Mouse (Mus musculus) lung, embryonic 16.5 days (tissue): ENCODE measurements around the gene P2rx7. TPM values are rescaled to one million over a fixed set of nuclear protein-coding genes. Genes with fewer than 3 reads are reported as not detected.

Source experiments
- ATAC-seq: fragments of 200-750 bp; cut with Nextera tagmentation; 2 replicates; pipeline ENCODE4 v1.8.0; 2017; ENCODE audit warnings: low read depth, mild to moderate bottlenecking, moderate library complexity
- H3K27ac ChIP-seq: fragments of 300-500 bp; sonication (generic); 2 replicates; pipeline ENCODE4 v1.5.1; 2014; ENCODE audit warnings: mild to moderate bottlenecking, control low read depth, low read length
- H3K27me3 ChIP-seq: fragments of 300-500 bp; sonication (generic); 2 replicates; pipeline ENCODE4 v1.6.1; 2014; ENCODE audit warnings: low read depth, low read length, mixed read lengths; ENCODE audit not compliant: control insufficient read depth, insufficient read depth
- H3K36me3 ChIP-seq: fragments of 300-500 bp; sonication (generic); 2 replicates; pipeline ENCODE4 v1.6.1; 2014; ENCODE audit warnings: low read length; ENCODE audit not compliant: control insufficient read depth, insufficient read depth
- H3K4me1 ChIP-seq: fragments of 300-500 bp; sonication (generic); replicated peaks from 2 replicates; pipeline ENCODE4 v1.6.1; 2014; ENCODE audit warnings: low read length, mixed read lengths; ENCODE audit not compliant: control insufficient read depth, insufficient read depth
- H3K4me2 ChIP-seq: fragments of 300-500 bp; sonication (generic); 2 replicates; pipeline ENCODE4 v1.6.1; 2014; ENCODE audit warnings: low read depth, low read length, control low read depth
- H3K4me3 ChIP-seq: fragments of 300-500 bp; sonication (generic); 2 replicates; pipeline ENCODE4 v1.5.1; 2014; ENCODE audit warnings: mild to moderate bottlenecking, low read length, control low read depth
- H3K9ac ChIP-seq: fragments of 300-500 bp; sonication (generic); 2 replicates; pipeline ENCODE4 v1.6.1; 2014; ENCODE audit warnings: low read length, control low read depth
- H3K9me3 ChIP-seq: fragments of 300-500 bp; sonication (generic); 2 replicates; pipeline ENCODE4 v1.6.1; 2016; ENCODE audit warnings: low read length; ENCODE audit not compliant: control insufficient read depth
- WGBS: fragments of 180-500 bp; shearing (Covaris S2); extraction: QIAGEN DNeasy Blood & Tissue Kit; methylation state at CpG from one replicate; pipeline ENCODE4 v1.1.7; 2014; 5-methylcytosine and 5-hydroxymethylcytosine counted together
- polyA plus RNA-seq: library from polyadenylated mRNA; unstranded; fragments of >200 nt; fragmentation: Nextera tagmentation; extraction: Ambion mirVana; gene quantifications from 2 replicates; pipeline ENCODE4 v1.2.1, GENCODE M21; 2015

The P2rx7 gene
- polyA plus RNA-seq, 1 experiment from 2014 or later = 4.2 TPM

DNA sequence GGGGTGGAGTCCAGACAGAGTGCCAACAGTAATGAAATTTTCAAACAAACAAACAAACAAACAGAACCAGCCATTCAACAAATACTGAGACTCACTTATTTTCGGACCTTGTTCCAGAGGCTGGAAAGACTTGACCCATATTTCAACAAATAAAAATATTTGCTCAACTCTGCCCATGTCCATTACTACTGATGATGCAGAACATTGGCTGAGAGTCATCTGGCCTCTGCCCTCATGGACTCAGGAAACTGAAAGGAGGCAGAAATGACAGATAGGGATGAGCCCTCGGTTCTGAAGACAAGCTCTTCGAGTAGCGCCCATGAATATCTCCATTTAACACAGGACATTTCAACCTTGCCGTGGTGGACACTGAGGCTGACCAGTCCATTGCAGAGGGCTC, 21.2 kb upstream of the P2rx7 start:
- Histone ChIP-seq H3K9me3 (no peaks in the 10 kb centered on the region), H3K27ac (peak overlapping the region; percentile 91; the same call in 1 of the 2 replicates), H3K36me3 (no peaks in the 10 kb centered on the region), H3K4me2 (no peak overlapping the region), H3K4me1 (peaks cover 6% of the 10 kb centered on the region; the same call in 1 of the 2 replicates), H3K9ac (no peak overlapping the region), H3K27me3 (no peaks in the 10 kb centered on the region), H3K4me3 (no peak overlapping the region)
- no peak for ATAC-seq
- WGBS = 80% methylated on average over 5 of the region's 5 CpGs

GRCm38 (mm10) chr5:122623861-122624260, 19.9 kb upstream of the P2rx7 start:
- H3K4me1 ChIP-seq = peaks cover 6% of the 10 kb centered on the region; the same call in 1 of the 2 replicates
- no peak for ATAC-seq
- 76% methylated on average over 9 of the region's 9 CpGs for WGBS

GRCm38 (mm10) chr5:122624952-122625479, 18.7 kb upstream of the P2rx7 start:
- H3K36me3 ChIP-seq = no peaks in the 10 kb centered on the region
- H3K4me1 ChIP-seq = peaks cover 6% of the 10 kb centered on the region; the same call in 1 of the 2 replicates
- WGBS = 83% methylated on average over 11 of the region's 11 CpGs
- H3K9me3 ChIP-seq = no peaks in the 10 kb centered on the region
- H3K4me3 ChIP-seq = no peak overlapping the region
- H3K9ac ChIP-seq = no peak overlapping the region
- no peaks in the 10 kb centered on the region for H3K27me3 ChIP-seq
- no peak for ATAC-seq
- no peak overlapping the region for H3K27ac ChIP-seq
- no peak overlapping the region for H3K4me2 ChIP-seq

More at GRCm38 (mm10) chr5:122623861-122624260, 19.9 kb upstream of the P2rx7 start:
- Histone ChIP-seq H3K4me3 (no peak overlapping the region), H3K9me3 (no peaks in the 10 kb centered on the region), H3K27ac (no peak overlapping the region), H3K4me2 (no peak overlapping the region), H3K9ac (no peak overlapping the region), H3K36me3 (no peaks in the 10 kb centered on the region), H3K27me3 (no peaks in the 10 kb centered on the region)

DNA sequence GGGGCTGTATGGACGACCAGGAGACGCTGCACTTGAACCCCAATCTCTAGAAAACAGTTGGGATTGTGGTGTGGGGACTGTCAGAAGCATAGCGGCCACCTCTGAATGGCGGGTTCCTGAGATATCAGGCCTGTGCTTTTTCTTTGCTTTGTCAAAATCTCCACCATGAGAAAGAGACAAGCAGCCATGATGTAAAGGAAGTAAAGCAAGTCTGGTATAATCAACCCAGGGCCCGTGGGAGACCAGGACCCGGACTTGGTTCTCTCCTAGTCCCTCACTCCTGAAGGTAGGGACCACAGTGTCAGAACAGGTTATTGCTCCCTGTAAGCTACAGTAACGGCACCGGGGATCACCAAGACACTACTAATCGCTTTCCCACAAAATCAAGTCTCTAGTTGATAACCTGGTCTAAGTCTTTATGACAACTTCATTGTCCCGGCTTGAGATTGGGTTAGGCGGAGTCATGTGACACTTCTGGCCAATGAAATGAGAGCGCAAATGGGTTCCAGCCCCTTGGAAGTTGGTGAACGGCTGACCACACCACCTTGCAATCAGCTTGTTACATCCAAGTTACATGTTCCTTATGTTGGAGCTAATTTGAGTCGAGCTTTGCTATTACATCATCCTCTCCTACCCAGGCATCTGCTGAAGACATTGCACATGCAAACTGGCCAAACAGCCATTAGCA, 18.0 kb upstream of the P2rx7 start:
- no peak overlapping the region for H3K9ac ChIP-seq
- H3K4me2 ChIP-seq = no peak overlapping the region
- peaks cover 6% of the 10 kb centered on the region; the same call in 1 of the 2 replicates for H3K4me1 ChIP-seq
- no peak overlapping the region for H3K4me3 ChIP-seq
- H3K27me3 ChIP-seq = no peaks in the 10 kb centered on the region
- 86% methylated on average over 14 of the region's 14 CpGs for WGBS
- H3K27ac ChIP-seq = no peak overlapping the region
- ATAC-seq = no peak
- H3K36me3 ChIP-seq = no peaks in the 10 kb centered on the region
- H3K9me3 ChIP-seq = no peaks in the 10 kb centered on the region

DNA sequence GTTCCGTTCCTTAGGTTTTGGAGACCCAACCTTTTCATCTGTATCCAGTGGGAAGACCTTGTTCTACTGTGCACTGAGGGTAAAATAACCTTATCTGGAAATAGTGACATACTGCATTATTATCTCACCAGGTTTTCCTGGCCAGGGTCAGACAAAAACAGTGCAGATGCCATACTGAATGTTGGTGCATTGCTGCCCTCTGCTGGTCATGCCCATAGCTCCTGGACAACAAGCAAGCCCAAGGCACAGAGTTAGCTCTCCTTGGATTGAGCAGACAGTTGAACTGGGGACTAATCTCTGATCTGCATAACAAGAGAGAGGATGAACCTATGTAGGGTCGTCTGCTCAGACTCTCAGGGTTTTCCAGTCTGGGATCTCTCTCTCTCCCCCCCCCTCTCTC, 16.5 kb upstream of the P2rx7 start:
- Histone ChIP-seq H3K4me3 (no peak overlapping the region), H3K4me2 (no peak overlapping the region), H3K9me3 (no peaks in the 10 kb centered on the region), H3K27me3 (no peaks in the 10 kb centered on the region), H3K4me1 (no peaks in the 10 kb centered on the region), H3K9ac (no peak overlapping the region), H3K36me3 (no peaks in the 10 kb centered on the region), H3K27ac (no peak overlapping the region)
- WGBS = 41% methylated on average over 2 of the region's 2 CpGs
- peak; percentile 82 for ATAC-seq

- H3K4me2 ChIP-seq = no peak overlapping the region
- WGBS = 69% methylated on average over 8 of the region's 8 CpGs
- H3K4me1 ChIP-seq = 0 out of 2 replicates have a peak, but pooled peaks cover 2% of the 10 kb centered on the region
These were observed 8.5 kb upstream of the P2rx7 start for GRCm38 (mm10) chr5:122635228-122635627.

GRCm38 (mm10) chr5:122636308-122636707, 7.4 kb upstream of the P2rx7 start:
- WGBS = 65% methylated on average over 9 of the region's 9 CpGs
- Histone ChIP-seq H3K27ac (no peak overlapping the region), H3K9ac (no peak overlapping the region), H3K4me3 (no peak overlapping the region), H3K36me3 (no peaks in the 10 kb centered on the region), H3K4me1 (0 out of 2 replicates have a peak, but pooled peaks cover 2% of the 10 kb centered on the region), H3K4me2 (no peak overlapping the region), H3K9me3 (no peaks in the 10 kb centered on the region), H3K27me3 (no peaks in the 10 kb centered on the region)
- ATAC-seq = no peak

More at GRCm38 (mm10) chr5:122635228-122635627, 8.5 kb upstream of the P2rx7 start:
- no peak overlapping the region for H3K4me3 ChIP-seq
- ATAC-seq = no peak
- H3K27me3 ChIP-seq = no peaks in the 10 kb centered on the region
- H3K27ac ChIP-seq = no peak overlapping the region
- no peak overlapping the region for H3K9ac ChIP-seq
- H3K36me3 ChIP-seq = no peaks in the 10 kb centered on the region
- no peaks in the 10 kb centered on the region for H3K9me3 ChIP-seq

GRCm38 (mm10) chr5:122636958-122637357, 6.8 kb upstream of the P2rx7 start:
- Histone ChIP-seq H3K9ac (no peak overlapping the region), H3K4me3 (no peak overlapping the region), H3K4me1 (0 out of 2 replicates have a peak, but pooled peaks cover 2% of the 10 kb centered on the region), H3K4me2 (peak overlapping the region; percentile 47), H3K9me3 (no peaks in the 10 kb centered on the region), H3K27ac (no peak overlapping the region), H3K27me3 (no peaks in the 10 kb centered on the region), H3K36me3 (no peaks in the 10 kb centered on the region)
- ATAC-seq = no peak
- 32% methylated on average over 16 of the region's 16 CpGs for WGBS

DNA sequence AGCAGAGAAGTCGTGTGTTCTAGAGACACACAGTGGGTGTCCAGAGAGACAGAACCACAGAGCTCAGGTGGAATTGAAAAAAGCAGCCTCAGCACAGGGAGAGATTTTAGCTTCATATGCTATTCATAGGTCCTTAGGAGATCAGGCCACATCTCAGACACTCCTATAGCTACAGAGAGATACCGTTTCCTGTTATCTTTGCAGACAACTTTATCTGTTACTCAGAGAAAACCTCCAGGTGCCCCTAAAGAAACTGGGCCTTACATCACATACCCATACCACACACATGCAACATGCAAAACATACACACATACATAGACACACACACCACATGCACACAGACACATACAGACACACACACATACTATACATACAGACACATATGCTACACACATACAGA, 5.4 kb upstream of the P2rx7 start:
- no peak for ATAC-seq
- Histone ChIP-seq H3K36me3 (no peaks in the 10 kb centered on the region), H3K27me3 (no peaks in the 10 kb centered on the region), H3K4me1 (0 out of 2 replicates have a peak, but pooled peaks cover 2% of the 10 kb centered on the region), H3K9me3 (no peaks in the 10 kb centered on the region), H3K27ac (no peak overlapping the region), H3K4me3 (no peak overlapping the region), H3K4me2 (no peak overlapping the region), H3K9ac (no peak overlapping the region)
- 71% methylated on average over 2 of the region's 2 CpGs for WGBS
